Mouse (Mus musculus): ENCODE data around the gene Pim3. TPM values are rescaled to one million over a fixed set of nuclear protein-coding genes. Genes with fewer than 3 reads are reported as not detected.
A peak's percentile ranks its signal among the peaks of the same experiment; 100 is the strongest.
"Not testable (repeated sequence)": the region's sequence is repeated elsewhere in the genome, so short reads cannot be mapped to it uniquely, and the experiment has no call there.

Pim3 gene
- polyA plus RNA-seq (2015; fragmentation: Nextera tagmentation; extraction: Ambion mirVana): 68.7 and 74.8 TPM in 2 replicates

DNA sequence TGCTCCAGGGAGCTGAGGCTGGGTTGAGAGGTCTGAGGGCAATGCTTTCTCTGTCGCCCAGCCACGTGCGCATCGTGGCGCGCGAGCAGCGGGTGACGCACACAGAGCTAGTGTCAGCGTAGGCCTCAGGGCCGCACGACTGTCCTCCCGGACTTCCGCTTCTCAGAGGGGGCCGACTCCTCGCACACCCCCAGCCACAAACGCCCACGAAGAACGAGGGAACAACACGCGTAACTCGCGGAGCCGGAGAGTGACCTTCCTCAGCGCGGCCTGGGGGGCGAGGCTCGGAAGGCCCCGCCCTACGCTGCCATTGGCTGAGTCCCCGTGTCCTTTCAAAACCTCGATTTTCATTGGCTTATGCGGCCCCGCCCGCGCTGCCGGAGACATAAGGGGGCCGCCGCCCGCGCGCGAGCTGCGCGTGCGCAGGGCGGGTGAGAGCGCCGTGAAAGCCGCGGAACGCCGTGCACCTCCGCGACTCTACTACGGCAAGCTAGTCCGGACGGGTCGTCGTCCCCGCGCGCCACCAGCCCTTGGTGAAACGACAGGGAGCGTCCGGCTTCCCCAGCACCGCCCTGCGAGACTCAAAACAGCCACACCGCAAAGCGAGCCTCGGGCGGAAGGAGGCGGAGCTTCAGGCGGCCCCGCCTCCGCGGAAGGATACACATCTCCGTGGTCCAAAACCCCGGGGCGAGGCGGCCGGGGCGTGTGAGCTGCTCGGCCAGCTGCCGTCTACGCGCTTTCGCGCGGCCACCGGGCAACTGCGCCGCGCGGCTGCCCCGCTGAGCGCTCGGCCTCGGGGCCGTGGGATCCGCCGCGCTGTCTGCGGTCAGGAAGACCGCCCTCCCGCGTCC lies at the start of gene Pim3:
Gene Pim3 (plus strand): TSS at position 415 of the 851 bp plus-strand sequence.
- under 1% methylated on average over 107 of the region's 107 CpGs for WGBS
- Histone ChIP-seq H3K9me3 (no peaks in the 10 kb centered on the region), H3K36me3 (peaks cover 22% of the 10 kb centered on the region), H3K4me3 (replicated peaks) (peak within 1 kb of the TSS; percentile 78), H3K4me2 (peak within 1 kb of the TSS; percentile 86), H3K27ac (peak within 1 kb of the TSS; percentile 97), H3K27me3 (replicated peaks) (no peaks in the 10 kb centered on the region), H3K9ac (peak within 1 kb of the TSS; percentile 69), H3K4me1 (peaks cover 34% of the 10 kb centered on the region)
- peak; percentile 83 for ATAC-seq (ENCODE audit: insufficient read depth, low FRiP score, low read depth)

DNA sequence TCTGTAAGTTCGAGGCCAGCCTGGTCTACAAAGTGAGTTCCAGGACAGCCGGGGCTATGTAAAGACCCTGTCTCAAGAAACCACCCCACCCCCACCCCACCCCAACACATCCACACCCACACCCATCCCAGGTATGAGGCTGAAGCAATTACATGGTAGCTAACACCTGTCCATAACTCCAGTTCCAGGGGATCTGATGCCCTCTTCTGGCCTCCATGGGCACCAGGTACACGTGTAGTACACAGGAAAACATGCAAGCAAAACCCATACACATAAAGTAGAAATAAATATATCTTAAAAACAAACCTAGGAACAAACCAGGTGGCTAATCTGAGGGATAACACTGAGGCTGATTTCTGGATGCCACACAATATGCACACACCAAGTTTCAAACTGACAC lies 48.7 kb upstream of the Pim3 start:
- Histone ChIP-seq H3K4me3 (replicated peaks) (no peak overlapping the region), H3K27me3 (replicated peaks) (no peaks in the 10 kb centered on the region), H3K9ac (no peak overlapping the region), H3K36me3 (peaks cover 10% of the 10 kb centered on the region), H3K4me2 (no peak overlapping the region), H3K9me3 (no peaks in the 10 kb centered on the region), H3K4me1 (0 out of 2 replicates have a peak, but pooled peaks cover under 1% of the 10 kb centered on the region), H3K27ac (no peak overlapping the region)
- ATAC-seq (ENCODE audit: insufficient read depth, low FRiP score, low read depth): no peak
- WGBS: 76% methylated on average over 3 of the region's 3 CpGs

DNA sequence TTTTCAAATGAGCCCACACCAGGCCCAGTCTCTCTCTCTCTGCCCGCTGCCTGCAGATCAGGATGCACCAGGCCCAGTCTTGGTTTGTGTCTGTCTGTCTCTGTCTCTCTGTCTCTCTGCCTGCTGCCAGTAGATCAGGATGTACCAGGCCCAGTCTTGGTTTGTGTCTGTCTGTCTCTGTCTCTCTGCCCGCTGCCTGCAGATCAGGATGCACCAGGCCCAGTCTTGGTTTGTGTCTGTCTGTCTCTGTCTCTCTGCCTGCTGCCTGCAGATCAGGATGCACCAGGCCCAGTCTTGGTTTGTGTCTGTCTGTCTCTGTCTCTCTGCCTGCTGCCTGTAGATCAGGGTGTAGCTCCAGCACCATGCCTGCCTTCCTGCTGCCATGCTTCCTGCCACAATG lies 48.1 kb upstream of the Pim3 start:
- H3K9me3 ChIP-seq; H3K27me3 ChIP-seq (replicated peaks); H3K9ac ChIP-seq; ATAC-seq (ENCODE audit: insufficient read depth, low FRiP score, low read depth); H3K4me1 ChIP-seq; H3K27ac ChIP-seq; H3K4me2 ChIP-seq; H3K36me3 ChIP-seq; H3K4me3 ChIP-seq (replicated peaks): not testable (repeated sequence)
- WGBS: 97% methylated on average over 2 of the region's 2 CpGs

DNA sequence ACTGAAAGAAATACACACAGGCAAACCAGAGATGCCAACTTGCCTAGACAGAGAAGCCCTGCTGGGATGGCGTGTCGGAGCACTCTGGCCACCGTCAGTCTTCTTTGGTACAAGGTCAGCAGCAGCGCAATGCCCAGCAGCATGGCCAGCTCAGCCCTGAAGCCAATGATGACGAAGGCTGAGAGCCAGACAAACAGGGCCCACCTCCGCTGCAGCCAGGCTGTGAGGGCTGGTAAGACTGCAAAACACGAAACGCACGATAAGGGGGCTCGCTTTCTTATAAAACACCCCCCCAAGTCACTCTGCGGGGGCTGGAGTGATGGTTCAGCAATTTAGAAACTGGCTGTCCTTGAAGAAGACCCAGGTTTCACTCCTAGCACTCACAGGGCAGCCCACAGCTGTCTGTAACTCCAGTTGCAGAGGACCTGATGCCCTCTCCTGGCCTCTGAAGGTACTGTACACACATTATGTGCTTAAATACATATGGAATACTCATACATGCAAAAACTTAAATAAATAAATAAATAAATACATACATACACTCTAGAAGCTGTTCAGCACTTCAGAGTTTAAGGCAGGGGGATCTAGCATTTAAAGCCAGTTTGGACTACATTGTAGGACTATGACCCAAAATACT lies 47.5 kb upstream of the Pim3 start:
- Histone ChIP-seq H3K9me3 (no peaks in the 10 kb centered on the region), H3K9ac (no peak overlapping the region), H3K4me3 (replicated peaks) (no peak overlapping the region), H3K4me2 (no peak overlapping the region), H3K36me3 (peaks cover 10% of the 10 kb centered on the region), H3K27ac (no peak overlapping the region), H3K27me3 (replicated peaks) (no peaks in the 10 kb centered on the region), H3K4me1 (0 out of 2 replicates have a peak, but pooled peaks cover 4% of the 10 kb centered on the region)
- WGBS: 94% methylated on average over 11 of the region's 11 CpGs
- no peak for ATAC-seq (ENCODE audit: insufficient read depth, low FRiP score, low read depth)

DNA sequence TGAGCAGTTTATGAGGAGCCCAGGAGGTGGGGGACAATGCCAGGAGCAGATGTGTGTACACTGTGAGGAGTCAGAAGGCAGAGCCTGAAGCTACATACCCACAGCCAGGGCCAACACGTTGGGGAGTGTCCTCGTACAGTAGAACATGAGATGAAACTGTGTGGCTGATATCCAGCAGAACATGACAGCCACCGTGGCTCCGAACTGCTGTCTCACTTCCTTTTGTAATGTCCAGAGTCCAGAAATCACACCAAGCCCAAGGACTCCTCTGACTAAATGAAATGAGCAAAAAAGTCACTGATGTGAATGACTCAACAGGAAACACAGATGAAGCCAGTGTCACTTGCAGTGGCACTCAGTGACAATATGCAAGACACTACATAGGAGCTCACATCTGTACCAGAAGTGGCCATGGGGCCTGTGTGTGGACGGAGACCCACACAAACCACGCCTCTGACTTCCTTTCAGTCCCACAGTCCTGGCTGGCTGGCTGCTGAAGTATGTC lies 46.7 kb upstream of the Pim3 start:
- H3K4me2 ChIP-seq: no peak overlapping the region
- 87% methylated on average over 6 of the region's 6 CpGs for WGBS
- H3K9ac ChIP-seq: no peak overlapping the region
- ATAC-seq (ENCODE audit: insufficient read depth, low FRiP score, low read depth): no peak
- peaks cover 10% of the 10 kb centered on the region for H3K36me3 ChIP-seq
- no peak overlapping the region for H3K4me3 ChIP-seq (replicated peaks)
- peaks cover 8% of the 10 kb centered on the region for H3K4me1 ChIP-seq
- H3K27ac ChIP-seq: no peak overlapping the region
- H3K9me3 ChIP-seq: no peaks in the 10 kb centered on the region
- H3K27me3 ChIP-seq (replicated peaks): no peaks in the 10 kb centered on the region

DNA sequence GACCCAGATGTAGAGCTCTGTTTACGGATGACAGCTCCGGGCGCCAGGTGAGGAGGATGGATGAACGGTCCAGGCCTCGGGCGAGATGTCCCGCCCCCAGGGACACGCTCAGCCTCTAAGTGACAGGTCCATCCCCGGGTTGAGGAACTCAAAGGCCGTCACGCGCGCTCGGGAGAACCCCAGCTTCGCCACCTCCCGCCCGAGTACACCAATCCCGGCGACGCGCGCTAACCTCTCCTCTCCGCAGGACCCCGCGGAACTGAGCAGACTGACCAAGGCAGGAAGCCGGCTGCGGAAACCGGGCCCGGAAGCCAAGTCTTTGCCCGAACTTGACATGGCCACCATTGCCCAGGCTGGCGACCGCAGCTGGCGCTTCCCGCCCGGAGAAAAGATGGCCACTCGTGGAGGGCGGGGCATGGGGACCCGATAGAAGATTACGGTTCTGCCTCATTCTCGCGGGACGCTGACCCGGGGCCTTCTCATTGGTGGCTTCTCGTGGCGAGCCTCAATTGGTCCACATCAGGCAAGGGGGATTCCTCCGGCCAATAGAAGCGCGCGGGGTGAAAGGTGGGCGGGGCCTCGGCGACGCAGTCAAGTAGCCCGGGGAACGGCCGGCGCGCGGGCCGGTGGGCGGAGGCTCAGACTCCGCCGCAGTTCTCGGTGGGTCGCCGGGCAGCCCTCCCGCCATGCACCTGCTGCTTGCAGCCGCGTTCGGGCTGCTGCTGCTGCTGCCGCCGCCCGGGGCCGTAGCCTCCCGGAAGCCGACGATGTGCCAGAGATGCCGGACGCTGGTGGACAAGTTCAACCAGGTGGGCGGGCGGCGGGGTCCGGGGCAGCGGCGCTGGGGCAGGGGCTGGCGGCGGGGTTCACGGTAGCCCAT lies 42.7 kb upstream of the Pim3 start, which contains the start of the genes Alg12 and Creld2:
Gene Alg12 (minus strand): TSS at position 293 of the 880 bp plus-strand sequence.
Gene Creld2 (plus strand): TSS at position 621 of the 880 bp plus-strand sequence.
- under 1% methylated on average over 80 of the region's 88 CpGs for WGBS
- peaks cover 27% of the 10 kb centered on the region for H3K36me3 ChIP-seq
- H3K4me1 ChIP-seq: peaks cover 20% of the 10 kb centered on the region
- peak within 1 kb of the TSS; percentile 55 for H3K27ac ChIP-seq
- peak within 1 kb of the TSS; percentile 74 for H3K9ac ChIP-seq
- ATAC-seq (ENCODE audit: insufficient read depth, low FRiP score, low read depth): peak; percentile 99
- H3K4me2 ChIP-seq: peak within 1 kb of the TSS; percentile 88
- H3K9me3 ChIP-seq: no peaks in the 10 kb centered on the region
- no peaks in the 10 kb centered on the region for H3K27me3 ChIP-seq (replicated peaks)
- peak within 1 kb of the TSS; percentile 65 for H3K4me3 ChIP-seq (replicated peaks)

DNA sequence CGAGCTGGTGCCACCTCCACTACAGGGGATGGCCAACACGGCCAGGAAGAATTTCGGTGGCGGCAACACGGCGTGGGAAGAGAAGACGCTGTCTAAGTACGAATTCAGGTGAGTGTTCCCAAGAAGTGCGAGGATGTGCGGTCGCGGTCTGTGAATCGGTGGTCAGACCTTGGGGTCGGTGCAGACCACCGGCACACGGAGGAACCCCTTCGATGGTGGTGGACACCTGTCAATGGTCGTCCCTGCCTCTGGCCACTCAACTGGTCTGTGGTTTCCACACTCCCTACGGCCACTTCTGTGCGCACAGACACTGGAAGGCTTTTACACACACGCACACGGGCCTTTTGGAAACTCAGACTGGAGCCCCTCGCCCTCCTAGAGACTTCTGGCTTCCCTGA lies 42.1 kb upstream of the Pim3 start:
- H3K4me2 ChIP-seq: peak overlapping the region; percentile 88
- ATAC-seq (ENCODE audit: insufficient read depth, low FRiP score, low read depth): no peak
- no peaks in the 10 kb centered on the region for H3K27me3 ChIP-seq (replicated peaks)
- H3K36me3 ChIP-seq: peaks cover 33% of the 10 kb centered on the region
- peaks cover 20% of the 10 kb centered on the region for H3K4me1 ChIP-seq
- no peak overlapping the region for H3K27ac ChIP-seq
- H3K9ac ChIP-seq: peak overlapping the region; percentile 74
- WGBS: under 1% methylated on average over 23 of the region's 23 CpGs
- no peaks in the 10 kb centered on the region for H3K9me3 ChIP-seq
- peak overlapping the region; percentile 65 for H3K4me3 ChIP-seq (replicated peaks)

DNA sequence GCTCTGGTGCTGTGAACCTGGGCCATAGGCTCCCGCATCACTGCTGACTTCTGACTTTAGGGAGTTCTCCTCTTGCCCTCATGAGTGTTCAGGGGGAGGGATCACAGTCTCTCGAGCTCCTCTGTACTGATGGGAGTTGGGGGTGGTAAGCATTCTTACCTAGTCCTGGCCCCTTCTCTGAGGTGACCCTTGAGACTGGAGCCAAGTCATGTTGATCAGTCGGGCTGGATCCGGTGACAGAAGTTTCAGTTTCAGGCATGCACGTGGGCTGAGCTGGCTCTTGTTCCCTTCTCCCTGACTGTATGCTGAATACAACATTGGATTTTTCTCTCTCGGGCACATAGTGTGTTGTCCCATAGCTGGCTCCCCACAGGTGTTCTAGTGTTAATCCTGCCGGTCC lies 40.6 kb upstream of the Pim3 start:
- Histone ChIP-seq H3K4me3 (replicated peaks) (no peak overlapping the region), H3K4me2 (no peak overlapping the region), H3K27me3 (replicated peaks) (no peaks in the 10 kb centered on the region), H3K4me1 (peaks cover 20% of the 10 kb centered on the region), H3K9me3 (no peaks in the 10 kb centered on the region), H3K27ac (no peak overlapping the region), H3K9ac (no peak overlapping the region), H3K36me3 (peaks cover 28% of the 10 kb centered on the region)
- no peak for ATAC-seq (ENCODE audit: insufficient read depth, low FRiP score, low read depth)
- WGBS: 85% methylated on average over 7 of the region's 7 CpGs

DNA sequence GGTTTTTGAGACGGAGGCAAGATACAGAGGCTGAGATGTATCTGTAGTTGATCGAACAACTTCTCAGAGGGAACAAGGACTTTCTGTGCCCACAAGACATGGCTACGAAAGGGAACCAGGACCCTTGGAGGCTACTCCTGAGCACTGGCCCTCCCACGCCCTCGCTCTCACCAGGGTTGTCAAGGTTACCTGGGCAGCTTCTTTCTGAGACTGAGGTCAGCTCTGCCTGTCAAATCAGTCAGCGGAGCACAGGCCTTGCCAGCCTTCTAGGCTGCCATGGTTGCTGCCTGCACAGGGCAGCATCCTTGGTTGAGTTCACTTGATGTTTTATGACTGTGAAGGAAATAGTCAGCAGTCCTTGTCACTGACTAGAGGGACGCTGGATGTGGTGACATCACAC lies 39.5 kb upstream of the Pim3 start:
- ATAC-seq (ENCODE audit: insufficient read depth, low FRiP score, low read depth): no peak
- no peak overlapping the region for H3K4me3 ChIP-seq (replicated peaks)
- no peaks in the 10 kb centered on the region for H3K27me3 ChIP-seq (replicated peaks)
- no peaks in the 10 kb centered on the region for H3K9me3 ChIP-seq
- peaks cover 28% of the 10 kb centered on the region for H3K36me3 ChIP-seq
- no peak overlapping the region for H3K27ac ChIP-seq
- WGBS: 88% methylated on average over 7 of the region's 7 CpGs
- H3K4me2 ChIP-seq: no peak overlapping the region
- H3K4me1 ChIP-seq: peaks cover 20% of the 10 kb centered on the region
- no peak overlapping the region for H3K9ac ChIP-seq

DNA sequence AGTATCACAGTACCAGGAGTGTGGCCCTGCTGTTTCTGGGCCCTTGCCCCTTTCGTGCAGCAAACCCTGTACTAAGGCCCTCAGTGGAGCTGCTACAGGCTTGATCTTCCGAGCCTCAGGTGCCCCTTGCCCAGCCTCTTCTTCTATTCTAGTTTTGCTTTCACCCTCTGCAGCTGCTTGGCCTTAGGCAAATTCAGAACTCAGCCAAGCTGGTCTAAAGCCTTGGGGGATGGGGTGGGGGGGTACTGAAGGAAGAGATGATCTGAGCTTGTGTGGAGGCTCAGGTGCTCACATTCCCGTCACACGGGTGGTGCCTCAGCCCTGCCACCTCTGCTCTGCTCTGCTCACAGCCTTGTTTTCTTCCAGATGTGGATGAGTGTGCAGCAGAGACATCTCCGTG lies 38.6 kb upstream of the Pim3 start:
- no peaks in the 10 kb centered on the region for H3K9me3 ChIP-seq
- no peak overlapping the region for H3K9ac ChIP-seq
- 85% methylated on average over 5 of the region's 5 CpGs for WGBS
- H3K27ac ChIP-seq: no peak overlapping the region
- H3K4me1 ChIP-seq: peaks cover 18% of the 10 kb centered on the region
- H3K4me3 ChIP-seq (replicated peaks): no peak overlapping the region
- no peak overlapping the region for H3K4me2 ChIP-seq
- no peaks in the 10 kb centered on the region for H3K27me3 ChIP-seq (replicated peaks)
- no peak for ATAC-seq (ENCODE audit: insufficient read depth, low FRiP score, low read depth)
- H3K36me3 ChIP-seq: peaks cover 28% of the 10 kb centered on the region

DNA sequence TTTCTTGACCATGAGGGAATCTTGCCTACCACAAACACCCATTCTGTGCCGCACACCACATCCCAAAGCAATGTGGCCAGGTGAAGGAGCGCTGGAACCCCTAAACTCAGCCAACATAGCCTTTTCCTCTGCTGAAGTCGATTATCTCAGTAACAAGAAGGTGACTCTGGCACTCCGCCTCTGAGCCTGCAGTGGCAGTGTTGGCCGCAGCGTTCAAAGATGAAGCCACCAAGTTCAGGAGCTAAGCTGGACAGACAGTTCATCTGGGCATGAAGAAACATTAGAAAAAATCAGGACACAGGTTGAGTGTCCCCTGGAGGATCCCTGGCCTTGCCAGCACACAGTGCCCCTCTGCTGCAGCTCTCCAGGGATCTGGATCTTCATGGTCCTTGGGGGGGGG lies 34.5 kb upstream of the Pim3 start:
- no peak for ATAC-seq (ENCODE audit: insufficient read depth, low FRiP score, low read depth)
- H3K9me3 ChIP-seq: no peaks in the 10 kb centered on the region
- H3K9ac ChIP-seq: no peak overlapping the region
- peaks cover 19% of the 10 kb centered on the region for H3K36me3 ChIP-seq
- no peak overlapping the region for H3K27ac ChIP-seq
- peaks cover 3% of the 10 kb centered on the region; the same call in 1 of the 2 replicates for H3K4me1 ChIP-seq
- no peak overlapping the region for H3K4me2 ChIP-seq
- no peaks in the 10 kb centered on the region for H3K27me3 ChIP-seq (replicated peaks)
- WGBS: 87% methylated on average over 6 of the region's 6 CpGs
- no peak overlapping the region for H3K4me3 ChIP-seq (replicated peaks)
